Mouse (Mus musculus) lung, postnatal 14 days (tissue): ENCODE data around the gene Opn1mw.
"Not testable (repeated sequence)": the region's sequence is repeated elsewhere in the genome, so short reads cannot be mapped to it uniquely, and the experiment has no call there.

Experiments
- DNase-seq: peaks from one replicate; pipeline ENCODE4 v3.0.0; 2021

The Opn1mw gene

GRCm38 (mm10) chrX:74127164-74127563, at the start of gene Opn1mw:
TSS of gene Opn1mw (plus strand) at chrX:74127464.
- DNase-seq: no peak

DNA sequence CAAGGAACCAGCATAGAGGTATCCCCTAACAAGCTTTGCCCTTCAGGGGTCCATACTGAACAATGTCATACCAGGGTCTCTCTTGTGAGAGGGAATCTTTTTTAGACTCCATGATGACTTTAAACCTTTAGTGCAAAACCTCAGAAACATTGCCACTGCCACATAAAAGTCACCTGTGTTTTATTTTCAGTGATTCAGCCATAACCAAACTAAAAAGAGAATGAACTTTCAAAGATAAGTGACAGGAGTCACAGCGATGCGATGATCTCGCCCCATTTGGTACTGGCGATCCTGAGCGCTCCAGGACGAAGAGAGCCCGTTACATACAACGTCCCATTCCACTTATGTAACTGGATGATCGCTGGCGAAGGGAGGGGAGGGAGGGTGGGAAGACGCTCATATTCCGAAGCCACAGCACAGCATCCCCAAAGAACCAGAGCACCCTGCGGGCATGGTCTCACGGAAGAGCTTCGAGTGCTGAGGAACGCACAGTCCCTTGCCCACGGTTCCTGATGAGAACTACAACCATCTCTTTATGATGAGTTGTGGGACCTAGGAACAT, 42.9 kb upstream of the Opn1mw start:
- peak; percentile 0 for DNase-seq

- peak; percentile 76 for DNase-seq
Measured at GRCm38 (mm10) chrX:74084946-74085498, 42.2 kb upstream of the Opn1mw start.

- peak; percentile 96 for DNase-seq
Measured at GRCm38 (mm10) chrX:74085601-74086038, 41.6 kb upstream of the Opn1mw start.

- DNase-seq: no peak
Measured at GRCm38 (mm10) chrX:74095130-74095529, 32.1 kb upstream of the Opn1mw start.

DNA sequence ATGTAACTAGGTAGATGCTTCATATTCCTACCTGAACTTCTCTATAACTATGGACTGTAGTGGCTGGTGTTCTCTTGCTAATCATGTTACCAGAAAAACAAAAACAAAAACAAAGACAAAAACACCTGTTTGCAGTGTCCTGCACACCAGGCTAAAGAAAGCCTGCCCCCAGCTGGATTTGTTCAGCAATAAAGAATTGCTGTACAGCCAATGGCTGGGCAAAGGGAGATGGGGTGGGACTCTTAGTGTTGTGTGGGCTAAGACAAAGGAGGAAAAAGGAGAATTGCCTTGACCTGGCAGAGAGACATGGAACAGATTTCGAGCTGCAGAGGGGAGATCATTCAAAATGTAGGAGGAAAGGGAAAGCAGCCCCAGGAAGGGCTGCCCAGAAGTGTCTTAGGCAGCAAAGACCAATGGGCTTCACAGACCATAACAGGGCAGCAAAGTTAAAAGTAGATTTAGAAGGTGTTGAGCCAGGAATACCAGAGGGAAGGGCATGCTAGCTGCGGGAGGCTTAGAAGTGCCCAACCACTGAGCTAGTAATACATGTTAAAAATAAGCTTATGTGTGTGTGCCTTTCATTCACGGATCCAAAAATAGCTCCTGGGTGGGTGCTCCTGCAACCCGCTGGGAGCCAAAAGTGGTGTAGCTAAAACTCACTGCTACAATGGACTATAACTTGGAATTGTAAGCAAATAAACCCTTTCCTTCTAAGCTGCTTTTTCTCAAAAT, 23.6 kb upstream of the Opn1mw start:
- peak; percentile 1 for DNase-seq

GRCm38 (mm10) chrX:74105916-74106315, 21.3 kb upstream of the Opn1mw start:
- no peak for DNase-seq

DNA sequence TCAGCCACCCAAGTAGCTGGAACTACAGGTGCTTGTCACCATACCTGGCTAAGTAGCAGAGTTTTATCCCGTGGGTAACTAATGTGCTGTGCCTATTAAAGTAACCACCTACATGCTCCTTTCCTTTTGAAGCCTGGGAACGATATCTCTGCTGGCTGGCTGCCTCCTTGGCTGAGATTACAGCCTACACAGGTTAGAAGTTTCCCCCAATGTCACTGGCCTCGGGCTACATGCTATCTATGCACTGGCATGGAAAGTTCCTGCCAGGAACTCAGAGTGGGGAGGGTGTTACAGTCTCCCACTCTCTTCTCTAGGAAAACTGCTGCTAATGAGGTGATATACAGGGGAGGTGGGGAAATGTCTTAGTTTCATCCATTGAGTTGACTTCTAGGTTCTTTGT, 18.5 kb upstream of the Opn1mw start:
- no peak for DNase-seq

- no peak for DNase-seq
Measured at GRCm38 (mm10) chrX:74114036-74114435, 13.2 kb upstream of the Opn1mw start.

DNA sequence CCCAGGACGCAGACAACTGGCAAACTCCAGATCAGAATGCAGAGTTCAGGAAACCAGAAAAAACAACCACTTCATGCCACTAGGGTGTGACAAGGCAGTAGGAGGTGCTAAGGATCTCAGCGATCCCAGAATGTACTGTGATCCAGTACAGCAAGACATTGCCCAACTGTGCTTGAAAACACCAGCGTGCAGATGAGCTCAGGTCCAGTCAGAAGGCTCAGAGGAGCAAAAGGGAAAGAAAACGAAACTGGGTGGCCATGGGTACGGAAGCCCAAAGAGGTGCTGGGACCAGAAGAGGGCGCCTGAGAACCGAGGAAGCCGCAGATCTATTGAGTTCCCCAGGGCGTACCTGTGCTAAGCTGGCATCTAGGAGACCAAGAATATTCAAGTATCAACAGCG, 11.8 kb upstream of the Opn1mw start:
- peak; percentile 75 for DNase-seq

DNA sequence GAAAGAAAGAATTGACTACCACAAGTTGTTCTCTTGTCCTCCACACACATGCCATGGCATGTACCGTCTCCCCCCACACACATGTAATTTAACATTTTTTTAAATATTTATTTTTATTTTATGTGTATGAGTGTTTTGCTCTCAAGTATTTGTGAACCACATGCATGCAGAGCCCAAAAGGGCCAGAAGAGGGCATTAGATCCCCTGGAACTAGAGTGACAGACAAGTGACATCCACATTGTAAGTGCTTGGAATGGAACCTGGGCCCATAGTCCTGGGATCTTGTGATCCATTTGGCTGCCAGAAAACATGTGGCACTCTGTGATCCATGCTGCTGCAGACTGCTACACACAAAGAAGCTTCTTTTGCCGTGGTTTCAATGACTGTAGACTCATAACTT, 2.3 kb upstream of the Opn1mw start:
- peak; percentile 18 for DNase-seq

DNA sequence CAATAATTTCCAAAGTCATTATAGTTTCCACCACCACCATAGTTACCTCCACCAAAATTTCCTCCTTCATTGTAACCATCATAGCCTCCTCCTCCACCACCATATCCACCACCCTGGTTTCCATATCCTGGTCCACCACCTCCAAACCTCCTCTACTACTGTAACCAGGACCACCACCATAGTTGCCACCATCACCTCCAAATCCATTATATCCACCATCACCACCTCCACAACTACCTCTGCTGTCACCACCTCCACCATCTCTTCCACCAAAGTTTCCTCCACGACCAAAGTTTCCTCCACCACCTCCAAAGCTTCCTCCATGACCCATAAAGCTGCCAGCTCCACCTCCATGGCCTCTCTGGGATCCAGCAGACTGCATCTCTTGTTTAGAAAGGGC, 8.0 kb downstream of the Opn1mw start, which contains the start of gene Mecp2:
Gene Mecp2, minus strand, starts transcription at position 101 of the 400 bp plus-strand sequence.
- not testable (repeated sequence) for DNase-seq

- DNase-seq: no peak
Measured at GRCm38 (mm10) chrX:74167738-74168137, 40.5 kb downstream of the Opn1mw start, which contains the start of gene Tex28. TSS of gene Tex28 (minus strand) at chrX:74167838.

- no peak for DNase-seq
Measured at GRCm38 (mm10) chrX:74176959-74177358, 49.7 kb downstream of the Opn1mw start, which contains the start of gene Tktl1. TSS of gene Tktl1 (plus strand) at chrX:74177259.
